Mouse (Mus musculus) urinary bladder, adult 18-20 months (tissue): ENCODE results near the gene Rgs8.

ENCODE experiments used
- DNase-seq, 2 experiments: peaks; one replicate each; pipeline ENCODE4 v3.0.0; 2022; ENCODE audit warnings: low spot score in 2 of 2, mixed read lengths in 2 of 2

Rgs8 gene

GRCm38 (mm10) chr1:153704174-153704573 lies 51.3 kb downstream of the Rgs8 start:
- DNase-seq, result no peak

- no peak for DNase-seq
These were observed 52.2 kb downstream of the Rgs8 start for GRCm38 (mm10) chr1:153704996-153705395.

DNA sequence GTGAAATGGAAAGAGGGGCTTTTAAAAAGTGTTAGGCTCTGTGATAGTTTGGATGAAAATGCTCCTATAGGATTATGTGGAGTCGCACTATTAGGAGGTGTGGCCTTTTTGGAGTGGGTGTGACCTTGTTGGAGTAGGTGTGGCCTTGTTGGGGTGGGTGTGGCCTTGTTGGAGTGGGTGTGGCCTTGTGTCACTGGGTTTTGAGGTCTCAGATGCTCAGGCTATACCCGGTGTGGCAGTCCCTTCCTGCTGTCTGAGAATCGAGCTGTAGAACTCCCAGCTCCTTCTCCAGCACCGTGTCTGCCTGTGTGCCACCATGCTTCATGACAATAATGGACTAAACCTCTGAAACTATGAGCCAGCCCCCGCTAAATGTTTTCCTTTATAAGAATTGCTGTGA lies 55.8 kb downstream of the Rgs8 start:
- no peak for DNase-seq

GRCm38 (mm10) chr1:153709451-153709850 lies 56.6 kb downstream of the Rgs8 start:
- DNase-seq, result no peak

DNA sequence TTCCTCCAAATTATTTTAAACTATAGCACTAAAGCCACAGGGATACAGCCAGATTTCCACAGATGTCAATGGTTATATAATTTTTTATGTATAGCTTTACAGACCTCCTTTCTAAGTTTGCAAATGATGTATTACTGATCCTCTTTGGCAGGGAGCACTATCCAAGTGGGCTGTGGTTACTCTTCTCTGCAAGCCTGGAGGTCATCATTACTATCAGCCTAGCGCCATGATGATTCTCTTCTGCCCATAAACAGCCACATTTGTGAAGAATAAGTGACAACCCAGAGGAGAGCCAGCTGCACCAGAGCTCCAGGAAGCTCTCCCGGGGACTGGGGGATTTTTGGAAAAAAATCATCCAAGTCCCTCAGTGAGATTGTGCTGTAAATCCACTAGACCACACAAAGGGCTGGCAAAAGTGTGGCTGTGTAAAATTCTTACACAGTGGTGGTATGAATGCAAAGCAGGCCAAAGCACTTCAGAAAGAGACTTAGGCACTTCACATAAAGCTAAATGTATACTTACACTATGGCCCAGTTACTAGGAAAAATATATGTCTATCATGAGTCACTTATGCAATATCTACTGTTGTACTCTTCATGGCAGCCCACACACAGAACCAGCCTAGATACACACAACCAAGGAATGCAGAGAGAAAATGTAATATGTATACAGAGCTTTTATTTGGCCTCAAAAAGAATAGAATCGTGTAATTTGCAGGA lies 58.9 kb downstream of the Rgs8 start:
- no peak for DNase-seq

GRCm38 (mm10) chr1:153712633-153713032 lies 59.8 kb downstream of the Rgs8 start:
- no peak for DNase-seq

- no peak for DNase-seq
These were observed 65.2 kb downstream of the Rgs8 start for GRCm38 (mm10) chr1:153717990-153718389.

DNA sequence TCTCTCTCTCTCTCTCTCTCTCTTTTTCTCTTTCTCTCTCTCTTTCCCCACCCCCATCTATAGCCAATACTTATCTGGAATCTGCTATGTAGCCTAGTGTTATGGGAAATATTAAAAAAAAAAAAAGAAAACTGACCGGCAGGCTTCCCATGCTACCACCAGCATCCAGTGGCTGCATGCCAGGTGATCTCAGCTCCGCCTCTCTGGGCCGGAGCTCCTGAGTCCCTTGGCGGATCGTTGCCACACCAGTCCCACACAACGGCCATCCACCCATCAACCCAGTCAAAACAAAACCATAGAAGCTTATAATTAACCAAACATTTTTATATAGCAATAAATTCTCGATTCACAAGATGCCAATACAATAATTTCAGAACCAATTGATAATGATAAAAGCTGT lies 68.1 kb downstream of the Rgs8 start:
- DNase-seq, result no peak

- DNase-seq, result no peak
These were observed 68.9 kb downstream of the Rgs8 start for GRCm38 (mm10) chr1:153721565-153722310.

GRCm38 (mm10) chr1:153723426-153723825 lies 70.6 kb downstream of the Rgs8 start:
- DNase-seq, result no peak

- DNase-seq, result no peak
These were observed 73.8 kb downstream of the Rgs8 start for GRCm38 (mm10) chr1:153726636-153727035.

GRCm38 (mm10) chr1:153729806-153730205 lies 77.0 kb downstream of the Rgs8 start:
- DNase-seq, result no peak

DNA sequence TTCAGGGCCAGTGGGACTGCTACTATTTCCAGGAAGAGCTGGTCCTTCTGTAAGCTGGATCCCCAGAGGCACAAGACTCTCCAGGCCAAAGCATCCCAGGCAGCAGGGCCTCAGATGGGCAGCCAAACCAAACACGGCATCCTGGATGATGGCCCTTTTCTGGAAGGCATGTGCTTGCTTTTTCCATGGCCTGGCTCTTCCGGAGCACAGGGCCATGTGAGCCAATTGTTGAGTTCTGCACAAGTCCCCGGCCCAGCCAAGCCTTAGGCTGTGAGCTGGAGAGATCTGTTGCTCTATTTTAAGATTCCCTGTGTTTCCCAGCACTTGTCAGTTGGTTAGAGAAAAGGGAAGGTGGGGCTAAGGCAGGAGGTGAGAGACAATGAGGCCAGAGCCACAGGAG lies 77.8 kb downstream of the Rgs8 start:
- no peak for DNase-seq

GRCm38 (mm10) chr1:153733181-153733580 lies 80.4 kb downstream of the Rgs8 start:
- DNase-seq, result no peak

DNA sequence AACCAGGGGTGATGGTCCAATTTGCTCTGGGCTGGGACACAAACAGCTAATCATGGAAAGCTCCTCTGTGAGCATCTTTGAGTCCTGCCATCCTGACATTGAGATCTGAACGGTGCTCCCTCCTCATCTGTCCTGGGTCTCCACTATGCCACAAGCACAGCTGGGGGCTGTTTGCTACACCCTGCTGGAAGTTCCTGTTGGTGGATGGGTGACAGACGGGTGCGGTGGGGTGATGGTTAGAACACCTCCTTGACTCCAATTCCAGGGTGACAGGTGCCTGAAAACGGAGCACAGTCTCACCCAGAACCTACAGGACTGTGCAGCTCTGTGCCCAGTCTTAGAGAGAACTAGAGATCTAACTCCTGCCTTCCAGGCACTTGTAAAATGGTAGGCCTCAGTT lies 82.0 kb downstream of the Rgs8 start:
- no peak for DNase-seq

- DNase-seq, result no peak
These were observed 83.3 kb downstream of the Rgs8 start for GRCm38 (mm10) chr1:153736096-153736495.

GRCm38 (mm10) chr1:153737101-153738085 lies 84.6 kb downstream of the Rgs8 start:
- no peak for DNase-seq

DNA sequence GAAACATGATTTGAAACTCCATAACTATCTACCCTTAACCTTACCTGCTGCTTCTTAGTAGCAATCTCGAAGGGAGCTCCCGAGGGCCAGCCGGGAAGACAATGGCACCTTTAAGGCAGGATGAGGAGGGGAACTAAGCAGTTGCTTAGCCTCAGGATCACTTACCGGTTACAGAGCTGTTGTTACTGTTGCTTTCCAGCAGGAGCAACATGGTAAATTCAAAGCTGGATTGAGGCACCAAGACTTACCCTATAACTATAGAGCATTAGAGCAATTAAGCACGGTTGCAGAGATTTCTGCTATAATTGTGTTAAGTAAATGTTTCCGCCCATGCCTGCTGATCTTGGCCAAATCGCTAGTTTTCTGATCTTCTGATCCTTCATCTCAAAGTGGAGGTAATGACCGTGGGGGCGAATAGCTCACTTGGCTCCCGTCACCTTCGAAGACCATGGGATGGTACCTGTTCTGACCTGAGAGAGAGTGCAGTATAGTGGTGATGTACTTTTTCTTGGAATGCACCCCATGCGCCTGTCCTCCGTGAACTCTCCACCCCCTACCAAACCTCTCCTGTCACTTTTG lies 86.7 kb downstream of the Rgs8 start:
- no peak for DNase-seq

- peak; percentile 51 to 70 for DNase-seq
These were observed 87.3 kb downstream of the Rgs8 start, which contains the start of gene Rgs16 for GRCm38 (mm10) chr1:153740145-153740544. Rgs16 (plus strand) TSS chr1:153740349.

- no peak for DNase-seq
These were observed 88.1 kb downstream of the Rgs8 start for GRCm38 (mm10) chr1:153740775-153741400.
